In genomic region chr13:6196690-6197089, GRCm38 (mm10) we compare ENCODE assay signal across 15 mouse cellular contexts.
"Had no signal": no experiment of that assay in that cellular context is flagged by ENCODE, and none has a peak within 500 bp of the region (broad histone marks: within the 10 kb centered on the region; RNA-seq: fewer than 3 reads in every experiment).

No protein-coding gene starts in this region.

- H3K4me3 ChIP-seq: kidney, embryonic 15.5 days; left cerebral cortex, adult 2 months; liver, embryonic 13.5 days; neural tube, embryonic 12.5 days had no signal

- H3K4me2 ChIP-seq: kidney, embryonic 15.5 days; liver, embryonic 13.5 days; midbrain, embryonic 11.5 days; neural tube, embryonic 12.5 days had no signal

- H3K4me1 ChIP-seq: liver, embryonic 13.5 days; neural tube, embryonic 12.5 days had no signal

- H3K9ac ChIP-seq: kidney, embryonic 15.5 days; liver, embryonic 13.5 days; neural tube, embryonic 12.5 days had no signal

- H3K27ac ChIP-seq: kidney, embryonic 15.5 days; left cerebral cortex, adult 2 months; liver, embryonic 13.5 days; neural tube, embryonic 12.5 days had no signal

- DNase-seq: kidney, adult 8-10 months; kidney, postnatal 10 days; kidney, postnatal 36 days; layer of hippocampus, postnatal 36 days; liver, embryonic 13.5 days; lung, adult 2 months; lung, postnatal 14 days; lung, postnatal 4 days; midbrain, embryonic 14.5 days; thymus, adult 18-20 months; thymus, postnatal 36 days had no signal

- H3K27me3 ChIP-seq: kidney, embryonic 15.5 days; liver, embryonic 13.5 days; neural tube, embryonic 12.5 days had no signal

- H3K36me3 ChIP-seq: kidney, embryonic 15.5 days; liver, embryonic 13.5 days; neural tube, embryonic 12.5 days had no signal

- H3K9me3 ChIP-seq: kidney, embryonic 15.5 days; liver, embryonic 13.5 days; neural tube, embryonic 12.5 days had no signal
